In the genomic region with DNA sequence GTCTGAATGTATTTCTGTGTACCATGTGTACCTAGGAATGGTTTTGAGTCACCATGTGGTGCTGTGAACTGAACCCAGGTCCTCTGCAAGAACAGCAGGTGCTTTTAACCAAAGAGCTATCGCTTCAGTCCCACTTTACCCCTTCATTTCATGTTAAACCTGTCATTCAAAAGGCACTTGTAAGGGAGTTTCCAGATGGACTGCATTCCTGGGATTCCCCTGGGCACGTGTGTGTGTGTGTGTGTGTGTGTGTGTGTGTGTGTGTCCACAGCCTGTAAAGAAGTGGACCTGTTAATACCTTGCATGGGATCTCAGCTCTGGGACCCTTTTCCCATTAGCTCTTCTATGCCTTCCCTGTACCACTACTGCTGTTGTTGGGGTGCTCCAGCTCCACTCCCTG, we compare ENCODE assay signal across 24 mouse cellular contexts.
"Had no signal": no experiment of that assay in that cellular context is flagged by ENCODE, and none has a peak within 500 bp of the region (broad histone marks: within the 10 kb centered on the region; RNA-seq: fewer than 3 reads in every experiment).

No protein-coding gene starts in this region.

- DNase-seq: gastrocnemius, postnatal 14 days; gastrocnemius, postnatal 36 days; heart, adult 18-20 months; heart, postnatal 10 days; heart, postnatal 4 days; kidney, adult 18-20 months; kidney, adult 8-10 months; kidney, postnatal 10 days; kidney, postnatal 25 days; kidney, postnatal 4 days; liver had no signal

- H3K4me1 ChIP-seq: heart, embryonic 10.5 days; heart, embryonic 12.5 days; hindbrain, embryonic 10.5 days; hindbrain, embryonic 12.5 days; intestine, embryonic 15.5 days; limb, embryonic 10.5 days; limb, embryonic 12.5 days had no signal

- H3K9me3 ChIP-seq: hindbrain, embryonic 10.5 days; hindbrain, embryonic 12.5 days; intestine, embryonic 15.5 days; limb, embryonic 10.5 days had no signal

- H3K4me2 ChIP-seq: heart, embryonic 12.5 days; hindbrain, embryonic 12.5 days; hindbrain, embryonic 14.5 days; intestine, embryonic 15.5 days; limb, embryonic 12.5 days had no signal

- ATAC-seq: hindbrain, embryonic 16.5 days; inflammation-experienced regulatory T-cells, adult 6 months; intestine, embryonic 15.5 days; intestine, postnatal 0 days had no signal

- H3K27ac ChIP-seq: heart, embryonic 10.5 days; hindbrain, embryonic 10.5 days; hindbrain, embryonic 12.5 days; hindbrain, embryonic 14.5 days; intestine, embryonic 15.5 days; layer of hippocampus, adult 2 months; left cerebral cortex, adult 2 months; limb, embryonic 10.5 days; limb, embryonic 12.5 days had no signal

- H3K27me3 ChIP-seq: heart, embryonic 12.5 days; hindbrain, embryonic 12.5 days; intestine, embryonic 15.5 days; limb, embryonic 12.5 days had no signal

- H3K4me3 ChIP-seq: heart, embryonic 10.5 days; heart, embryonic 12.5 days; hindbrain, embryonic 10.5 days; hindbrain, embryonic 12.5 days; intestine, embryonic 15.5 days; layer of hippocampus, adult 2 months; left cerebral cortex, adult 2 months; limb, embryonic 10.5 days; limb, embryonic 12.5 days had no signal

- H3K9ac ChIP-seq: heart, embryonic 12.5 days; hindbrain, embryonic 12.5 days; hindbrain, embryonic 14.5 days; intestine, embryonic 15.5 days; limb, embryonic 12.5 days had no signal
